Mouse (Mus musculus) embryo, embryonic 10.5 days (tissue): Measurements from ENCODE around the gene Polr3gl.
A peak's percentile ranks its signal among the peaks of the same experiment; 100 is the strongest.

ENCODE experiments used
- DNase-seq: peaks from one replicate; pipeline ENCODE4 v3.0.0-alpha.2; 2015; ENCODE audit warnings: low spot score

Polr3gl gene

DNA sequence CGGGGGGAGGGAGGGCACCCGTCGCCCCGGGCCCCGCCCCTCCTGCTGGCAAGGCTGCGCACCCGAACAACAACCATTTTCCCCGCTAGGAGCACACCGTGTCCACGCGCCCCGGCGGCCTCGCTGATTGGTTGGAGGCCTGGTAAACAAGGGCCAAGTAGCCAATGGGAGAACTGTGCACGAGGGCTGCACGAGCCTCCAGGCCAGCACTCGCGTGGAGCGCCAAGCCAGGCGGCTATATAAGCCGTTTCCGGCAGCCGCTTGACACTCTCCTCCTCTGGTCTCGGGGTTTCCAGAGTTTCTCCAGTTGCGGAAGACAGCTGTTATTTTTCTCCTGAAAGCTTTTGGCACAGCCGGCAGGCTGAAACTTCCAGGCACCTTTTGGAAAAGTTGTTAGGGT lies 36.3 kb downstream of the Polr3gl start, which contains the start of gene Txnip:
Gene Txnip (plus strand): TSS at position 264 of the 400 bp plus-strand sequence.
- peak; percentile 100 for DNase-seq

DNA sequence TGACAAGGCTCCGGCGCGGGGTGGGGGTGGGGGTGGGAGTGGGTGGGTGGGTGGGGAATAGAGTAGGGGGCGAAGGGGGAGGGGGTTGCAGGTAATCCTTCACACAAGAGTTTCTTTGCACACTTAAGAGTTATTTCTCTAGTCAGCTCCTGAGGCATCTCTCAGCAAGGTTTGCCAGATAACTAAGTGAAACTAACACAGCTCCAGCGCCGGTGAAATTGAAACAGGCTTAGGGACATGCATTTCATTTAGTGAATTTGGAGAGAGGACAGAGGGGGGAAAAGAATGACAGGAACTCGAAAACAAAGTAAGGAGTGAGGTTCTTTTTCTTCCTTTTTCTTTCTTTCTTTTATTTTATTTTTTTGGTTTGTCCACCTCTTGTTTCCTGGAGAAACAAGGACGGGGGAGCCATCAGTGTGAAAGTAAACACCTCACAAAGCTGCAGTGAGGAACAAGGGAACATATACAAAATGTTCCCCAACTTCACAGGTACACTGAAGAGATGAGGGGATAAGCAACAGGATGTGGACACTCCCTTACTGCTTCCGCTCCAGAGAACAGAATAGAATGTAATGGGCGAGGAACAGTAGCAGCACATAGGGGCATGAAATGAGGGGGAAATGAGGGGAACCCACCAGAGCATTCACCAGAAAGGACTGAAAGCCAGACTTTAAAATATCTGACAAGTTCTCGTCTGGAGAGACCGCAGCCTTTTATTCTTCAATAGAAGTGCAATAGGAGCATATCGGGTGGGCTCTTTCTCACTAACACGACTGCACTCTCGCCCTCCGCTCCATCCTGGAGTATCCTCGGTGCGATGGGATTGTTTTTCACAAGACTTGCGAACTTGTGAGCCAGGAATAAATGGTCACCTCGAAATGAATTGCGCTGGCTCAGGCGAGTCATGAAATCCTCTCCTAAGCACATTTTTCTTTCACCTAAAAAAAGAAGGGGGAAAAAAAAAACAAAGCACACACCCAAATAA lies 37.0 kb downstream of the Polr3gl start:
- peak; percentile 58 for DNase-seq

DNA sequence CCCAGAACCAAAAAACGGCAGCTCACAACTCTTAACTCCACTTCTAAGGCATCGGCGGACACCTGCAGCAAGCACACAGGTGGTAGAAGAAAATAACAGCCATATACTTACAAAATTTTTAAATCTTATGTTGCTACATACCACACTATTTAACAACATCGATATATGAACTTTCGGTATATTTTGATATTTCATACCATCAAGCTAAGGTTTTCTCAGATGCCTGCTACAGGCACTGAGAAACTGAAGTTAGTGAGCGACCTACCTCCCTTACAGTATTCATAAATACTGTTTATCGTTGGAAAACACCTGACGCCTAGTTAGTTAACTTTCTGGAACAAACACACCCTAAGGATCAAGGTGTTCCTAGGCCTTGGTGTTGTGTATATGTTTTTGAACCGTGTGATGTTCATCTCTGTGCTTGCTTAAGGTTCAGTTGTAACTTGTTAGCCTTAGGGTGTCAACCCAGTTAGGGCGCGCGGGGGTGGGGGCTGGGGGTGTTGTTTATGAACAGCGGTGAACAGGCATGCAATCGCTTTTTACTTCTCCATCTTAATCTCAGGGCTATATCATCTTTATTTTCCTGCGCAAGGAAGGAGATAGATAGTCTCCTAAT lies 37.9 kb downstream of the Polr3gl start:
- no peak for DNase-seq

DNA sequence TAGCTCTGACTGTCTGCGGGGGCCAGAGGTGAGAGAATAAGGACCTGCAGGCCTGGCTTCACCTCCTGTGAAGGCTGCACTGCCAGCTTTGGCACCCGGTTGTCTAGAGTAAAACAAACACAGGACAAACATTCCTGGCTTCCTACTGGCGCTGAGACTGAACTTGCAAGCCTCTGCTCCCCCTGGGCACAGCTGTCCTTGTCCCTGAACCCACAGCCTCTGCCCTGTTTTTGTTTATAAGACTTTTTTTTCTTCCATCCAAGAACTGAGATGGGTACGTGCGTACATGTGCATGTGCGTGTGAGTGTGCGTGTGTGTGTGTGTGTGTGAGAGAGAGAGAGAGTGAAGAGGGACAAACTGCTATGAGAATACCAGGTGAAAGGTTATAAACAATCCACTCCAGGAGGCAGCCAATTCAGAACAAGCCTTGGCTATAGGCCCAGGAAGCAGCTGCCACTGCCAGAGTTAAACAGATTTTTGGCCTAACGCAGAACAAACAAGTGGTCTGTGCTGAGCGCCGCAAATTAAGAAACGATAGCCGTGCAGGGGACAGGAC lies 38.9 kb downstream of the Polr3gl start:
- DNase-seq = peak; percentile 15

DNA sequence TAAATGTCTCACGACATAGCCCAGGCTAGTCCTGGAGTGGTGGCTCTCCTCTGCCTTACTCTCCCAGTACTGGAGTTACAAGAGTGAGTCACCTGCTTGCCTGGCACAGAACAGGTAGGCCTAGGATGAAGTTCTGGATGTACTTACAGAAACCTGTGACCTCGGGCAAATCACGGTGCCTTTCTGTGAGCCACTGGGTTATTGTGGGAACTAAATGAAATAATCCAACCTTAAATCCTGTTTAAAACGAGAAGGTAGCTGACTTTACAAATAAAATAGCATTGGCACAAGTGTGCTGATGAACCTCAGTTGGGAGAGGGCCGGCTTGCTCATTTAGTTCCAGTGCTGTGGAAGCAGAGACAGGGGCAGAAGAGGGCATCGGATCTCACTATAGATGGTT lies 39.7 kb downstream of the Polr3gl start:
- DNase-seq = no peak

DNA sequence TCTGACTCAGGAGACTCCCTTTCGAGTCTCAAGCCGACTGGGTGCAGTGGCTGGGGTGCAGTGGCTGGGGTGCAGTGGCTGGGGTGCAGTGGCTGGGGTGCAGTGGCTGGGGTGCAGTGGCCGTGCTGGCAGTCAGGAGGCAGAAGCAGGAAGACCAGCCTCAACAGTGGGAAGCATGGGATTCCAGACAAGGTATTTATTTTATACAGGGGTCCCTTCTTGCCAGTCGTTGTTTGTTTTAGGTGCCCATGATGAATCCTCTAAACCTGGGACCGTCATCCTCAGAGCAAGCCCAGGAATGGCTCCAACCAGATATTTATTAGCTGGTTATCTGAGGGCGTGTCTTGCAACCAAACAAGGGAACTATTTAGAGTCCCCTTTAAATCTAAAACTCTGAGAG lies 40.4 kb downstream of the Polr3gl start:
- no peak for DNase-seq

DNA sequence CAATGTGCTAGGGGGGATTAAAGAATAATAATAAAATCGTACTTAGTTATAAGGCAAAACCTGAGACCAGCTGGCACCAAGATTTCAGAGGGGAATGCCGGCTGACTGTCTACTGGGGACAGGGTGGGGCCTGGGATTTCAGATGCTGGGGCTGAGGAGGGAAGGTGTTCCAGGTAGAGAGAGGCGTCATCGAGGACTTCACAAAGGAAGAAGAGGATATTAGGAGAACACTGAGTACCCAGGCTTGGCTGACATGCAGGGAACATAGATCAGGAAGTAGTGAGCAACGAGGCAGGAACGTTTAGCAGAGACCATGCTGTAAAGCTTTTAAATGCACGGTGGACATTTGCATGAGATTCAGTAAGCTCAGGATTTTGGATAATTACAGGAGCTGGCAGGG lies 42.1 kb downstream of the Polr3gl start:
- no peak for DNase-seq

DNA sequence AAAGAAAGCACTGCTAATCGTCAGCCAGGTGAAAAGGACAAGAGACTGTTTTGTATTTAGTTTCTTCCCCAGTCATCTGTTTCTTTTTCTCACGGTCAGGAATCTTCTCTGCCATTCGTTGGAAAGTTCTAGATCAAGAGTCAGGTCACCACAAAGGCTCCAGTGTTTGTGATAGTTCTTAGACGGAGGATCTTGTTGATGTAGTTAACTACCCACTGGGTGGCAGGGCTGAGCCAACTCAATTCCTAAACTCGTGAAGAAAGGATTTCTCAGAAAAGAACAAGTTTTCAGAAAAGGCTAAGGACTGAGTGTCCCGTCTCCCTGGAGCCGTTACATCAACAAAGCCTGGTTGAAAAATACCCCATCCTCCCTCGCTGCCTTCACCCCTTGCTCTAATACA lies 42.8 kb downstream of the Polr3gl start:
- peak; percentile 81 for DNase-seq

DNA sequence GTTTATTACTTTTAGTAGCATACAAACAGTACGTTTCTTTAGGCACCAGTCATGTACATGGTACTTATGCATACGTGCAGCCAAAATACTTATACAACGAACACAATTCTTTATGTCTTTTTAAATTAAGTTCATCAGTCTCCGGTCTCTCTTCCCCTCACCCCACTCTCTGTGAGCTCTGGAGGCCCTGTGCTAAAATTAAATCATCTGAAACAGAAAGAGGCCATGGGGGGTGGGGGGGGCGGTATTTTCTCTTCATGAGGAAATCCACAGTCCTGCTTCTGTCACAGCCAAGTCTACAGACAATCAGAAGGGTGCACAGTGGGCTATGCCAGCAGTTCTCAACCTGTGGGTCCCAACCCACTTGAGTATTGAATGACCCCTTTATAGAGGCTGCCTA lies 44.6 kb downstream of the Polr3gl start:
- DNase-seq = no peak

DNA sequence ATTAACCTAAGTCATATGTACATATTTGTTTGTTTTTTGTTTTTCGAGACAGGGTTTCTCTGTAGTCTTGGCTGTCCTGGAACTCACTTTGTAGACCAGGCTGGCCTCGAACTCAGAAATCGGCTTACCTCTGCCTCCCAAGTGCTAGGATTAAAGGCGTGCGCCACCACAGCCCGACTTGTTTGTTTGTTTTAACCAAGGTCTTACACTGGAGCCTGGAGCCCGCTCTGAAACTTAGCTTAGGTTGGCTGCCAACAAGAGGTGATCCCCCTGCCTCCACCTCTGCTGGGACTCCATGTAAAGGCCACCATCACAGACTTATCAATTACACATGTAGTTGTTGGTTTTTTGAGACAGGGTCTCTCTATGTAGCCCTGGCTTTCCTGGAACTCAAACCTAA lies 45.2 kb downstream of the Polr3gl start:
- DNase-seq = no peak

DNA sequence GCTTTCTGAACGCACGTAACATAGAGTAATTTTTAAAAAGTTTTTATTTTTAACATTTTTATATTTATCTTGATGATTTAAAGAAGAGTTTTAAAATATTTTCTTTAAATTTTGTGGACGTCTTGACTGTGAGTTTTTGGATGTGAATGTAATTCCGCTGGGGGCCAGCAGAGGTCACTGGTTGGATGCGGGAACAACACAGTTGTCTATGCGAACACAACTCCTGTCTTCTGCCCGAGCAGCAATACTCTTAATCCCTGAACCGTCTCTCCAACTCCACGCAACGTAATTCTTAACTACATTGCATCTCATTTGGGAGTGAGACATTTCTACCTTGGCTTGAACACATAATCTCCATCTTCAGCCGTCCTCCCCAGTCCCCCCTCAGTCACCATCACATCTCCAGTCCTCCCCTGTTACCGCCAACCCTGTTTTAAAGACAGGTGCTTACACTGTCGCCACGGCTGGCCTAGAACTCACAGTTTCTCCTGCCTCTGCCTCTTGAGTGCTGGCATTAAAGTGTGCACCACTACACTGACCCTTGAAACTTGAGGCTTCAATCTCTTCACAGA lies 46.5 kb downstream of the Polr3gl start:
- DNase-seq = peak; percentile 86

DNA sequence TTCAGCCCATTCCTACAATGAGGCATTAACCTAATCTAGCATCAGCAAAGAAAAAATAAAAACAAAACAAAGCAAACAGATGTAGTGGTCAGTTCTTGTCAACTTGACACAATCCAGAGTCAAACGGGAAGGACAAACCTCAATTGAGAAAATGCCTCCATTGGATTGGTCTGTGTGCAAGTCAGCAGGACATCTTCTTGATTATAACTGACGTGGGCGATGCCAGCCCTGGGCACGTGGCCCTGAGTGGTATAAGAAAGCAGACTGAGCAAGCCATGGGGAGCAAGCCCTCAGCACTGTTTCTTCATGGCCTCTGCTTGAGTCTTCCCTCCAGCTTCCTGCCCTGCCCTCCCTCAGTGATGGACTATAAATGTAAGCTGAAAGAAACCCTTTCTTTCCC lies 47.1 kb downstream of the Polr3gl start:
- no peak for DNase-seq

DNA sequence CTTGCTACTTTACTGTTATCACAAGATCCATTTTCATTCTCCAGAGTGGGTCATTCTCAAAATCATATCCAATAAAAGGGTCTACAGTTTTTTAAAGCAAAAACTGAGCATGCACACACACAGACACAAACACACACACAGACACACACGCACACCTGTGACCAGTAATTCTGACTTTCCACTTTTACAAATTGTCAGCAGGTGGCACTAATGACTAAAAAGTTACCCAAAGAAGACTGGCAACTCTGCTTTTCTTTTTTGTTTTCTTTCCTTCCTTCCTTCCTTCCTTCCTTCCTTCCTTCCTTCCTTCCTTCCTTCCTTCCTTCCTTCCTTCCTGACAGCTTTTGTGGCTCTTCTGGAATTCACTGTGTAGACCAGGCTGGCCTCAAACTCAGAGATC lies 48.4 kb downstream of the Polr3gl start:
- no peak for DNase-seq

DNA sequence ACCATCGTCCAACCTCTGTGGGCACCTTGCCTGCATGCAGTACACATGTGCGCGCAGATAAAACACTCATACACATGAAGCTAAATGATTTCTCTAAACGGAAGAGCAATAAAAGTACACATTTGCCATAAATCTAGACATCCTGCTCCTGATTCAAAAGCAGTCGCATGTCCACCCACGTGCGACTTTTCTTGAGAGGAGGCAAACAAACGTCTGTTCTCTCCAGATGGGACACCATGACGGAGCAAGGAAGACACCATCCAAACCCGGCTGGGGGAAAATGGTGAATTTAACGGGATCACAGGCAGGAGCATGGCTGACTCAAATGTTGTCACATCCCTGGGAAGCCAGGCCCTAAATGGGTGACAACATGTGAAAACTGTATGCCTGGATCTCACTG lies 50.6 kb downstream of the Polr3gl start:
- no peak for DNase-seq

DNA sequence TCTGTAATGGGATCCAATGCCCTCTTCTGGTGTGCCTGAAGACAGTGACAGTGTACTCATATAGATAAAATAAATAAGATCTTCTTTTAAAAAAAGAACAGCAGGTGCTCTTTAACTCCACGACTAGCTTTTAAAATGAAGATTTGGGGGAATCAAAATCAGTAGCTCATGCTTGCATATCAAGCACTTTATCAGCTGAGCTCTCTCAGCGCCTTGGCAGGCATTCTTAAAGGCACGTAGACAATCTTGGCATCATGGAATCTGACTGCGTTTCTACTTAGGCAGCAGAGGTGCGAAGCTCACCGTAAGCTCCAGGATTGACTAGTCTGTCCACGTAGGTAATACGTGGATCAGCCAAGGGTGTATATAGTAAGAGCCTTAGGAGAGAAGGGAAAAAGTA lies 51.4 kb downstream of the Polr3gl start:
- DNase-seq = no peak

DNA sequence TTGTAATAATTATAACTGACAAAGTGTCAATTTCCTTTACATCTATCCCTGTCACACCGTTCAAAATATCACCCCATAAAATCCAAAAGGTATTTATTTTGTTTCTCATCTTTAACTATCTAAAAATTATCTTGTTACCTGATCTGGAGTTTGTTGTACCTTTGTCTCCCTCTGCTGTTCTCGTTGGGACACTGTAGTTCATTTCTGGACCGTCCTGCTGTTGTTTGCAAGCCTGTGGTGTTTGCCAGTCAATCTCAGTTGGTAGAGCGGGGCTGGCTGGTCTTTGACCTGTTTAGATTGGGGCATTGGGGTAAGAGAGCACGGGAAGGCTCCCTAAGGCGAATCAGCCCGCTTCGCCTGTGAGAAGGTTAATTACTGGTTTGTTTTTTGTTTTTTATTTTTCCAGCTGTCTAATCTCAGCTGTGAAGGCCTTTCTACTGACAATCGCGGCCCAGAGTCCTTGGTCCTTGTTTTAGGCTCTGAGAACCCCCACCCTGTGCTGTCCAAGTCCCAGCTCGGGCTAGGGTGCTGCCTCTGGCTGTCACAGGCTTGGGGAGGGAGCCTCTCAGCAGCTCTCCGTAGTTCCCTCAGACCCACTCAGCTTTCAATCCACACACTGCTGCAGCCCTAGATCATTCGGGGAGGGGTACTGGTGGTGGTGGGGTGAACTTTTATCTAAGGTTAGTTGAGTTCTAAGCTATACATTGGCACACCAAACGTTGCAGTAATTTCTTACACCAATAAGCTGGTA lies 52.5 kb downstream of the Polr3gl start:
- DNase-seq = peak; percentile 71

DNA sequence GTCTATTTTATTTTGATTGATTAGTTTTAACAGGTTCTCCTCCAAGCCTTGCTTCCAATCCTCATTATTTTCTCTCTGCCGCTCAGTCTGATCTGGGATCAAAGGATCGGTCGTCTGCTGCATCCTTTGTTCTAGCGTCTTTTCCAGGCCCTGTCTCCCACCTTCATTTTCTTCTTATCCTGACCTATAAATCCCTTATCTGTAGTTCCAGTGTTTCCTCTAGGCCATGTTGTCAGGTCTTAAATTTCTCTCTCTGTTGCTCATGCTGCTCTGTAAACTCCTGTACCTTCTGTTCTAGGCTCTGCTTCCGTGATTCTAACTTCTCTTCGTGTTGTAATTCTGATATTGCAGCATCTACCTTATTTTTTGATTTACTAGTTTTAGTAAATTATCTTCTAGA lies 53.2 kb downstream of the Polr3gl start:
- DNase-seq = no peak

DNA sequence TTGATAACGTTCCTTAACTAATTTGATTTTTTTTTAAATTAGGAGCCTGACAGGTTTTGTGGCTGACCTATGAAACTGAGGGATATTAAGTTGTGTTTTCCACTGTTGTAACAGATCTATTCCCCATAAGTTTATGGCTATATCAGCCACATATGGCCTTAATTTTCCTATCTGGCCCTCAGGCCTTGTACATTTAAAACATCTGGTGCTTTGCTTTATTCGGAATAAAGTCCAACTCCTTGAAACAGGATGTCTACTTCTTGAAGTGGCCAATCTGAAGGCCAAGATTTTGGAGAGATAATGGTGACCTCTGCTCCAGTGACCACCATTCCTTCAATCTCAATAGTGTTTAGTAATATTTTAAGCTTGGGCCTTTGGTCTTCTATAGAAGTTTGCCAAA lies 54.7 kb downstream of the Polr3gl start:
- no peak for DNase-seq

DNA sequence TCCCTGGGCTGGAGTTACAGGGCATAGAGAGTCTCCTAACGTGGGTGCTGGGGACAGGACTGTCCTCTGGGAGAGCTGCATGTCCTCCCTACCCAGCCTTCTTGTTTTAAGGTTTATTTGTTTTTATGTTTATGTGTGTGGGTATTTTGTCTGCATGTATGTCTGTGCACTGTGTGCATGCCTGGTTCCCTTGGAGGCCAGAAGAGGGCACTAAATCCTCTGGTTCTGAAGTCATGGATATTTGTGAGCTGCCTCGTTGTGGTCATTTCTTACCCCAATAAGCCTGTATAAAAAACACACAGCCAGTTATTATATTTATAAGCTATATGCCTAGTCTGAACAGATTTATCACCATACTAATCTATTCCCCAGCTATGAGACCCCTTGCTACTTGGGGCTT lies 59.7 kb downstream of the Polr3gl start:
- no peak for DNase-seq

DNA sequence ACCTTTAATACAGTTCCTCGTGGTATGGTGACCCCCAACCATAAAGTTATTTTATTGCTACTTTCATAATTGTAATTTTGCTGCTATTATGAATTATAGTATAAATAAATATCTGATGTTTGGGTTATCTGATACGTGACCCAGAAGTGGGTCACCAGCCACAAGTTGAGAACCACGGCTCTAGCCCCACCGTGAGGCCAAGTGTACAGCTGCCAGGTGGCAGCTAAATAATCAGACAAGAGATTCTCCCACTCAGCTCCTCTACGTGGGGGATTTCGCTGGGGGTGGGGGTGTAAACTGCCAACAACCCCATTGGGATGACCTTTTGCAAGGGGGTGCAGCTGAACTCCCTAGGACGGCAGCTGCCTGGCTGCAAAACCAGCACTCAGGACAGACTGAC lies 61.9 kb downstream of the Polr3gl start:
- DNase-seq = no peak

DNA sequence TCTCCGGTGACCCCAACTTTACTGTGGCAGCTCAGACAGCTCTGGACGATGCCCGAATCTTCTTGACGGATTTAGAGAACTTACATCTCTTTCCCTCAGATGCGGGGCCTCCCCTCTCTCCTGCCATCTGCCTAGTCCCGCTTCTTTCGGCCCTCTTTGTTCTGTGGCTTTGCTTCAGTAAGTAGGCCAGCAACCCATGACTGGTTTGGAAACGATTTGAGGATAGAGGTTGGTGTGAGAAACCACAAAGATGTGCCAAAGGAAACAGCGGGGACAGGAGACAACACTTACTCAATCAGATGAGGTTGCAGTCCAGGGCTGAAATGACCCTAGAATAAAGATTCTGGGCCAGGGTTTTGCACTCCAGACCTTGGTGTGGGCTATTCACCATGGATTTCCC lies 65.5 kb downstream of the Polr3gl start:
- peak; percentile 7 for DNase-seq
